Mouse (Mus musculus): ENCODE results near the gene Ddi2.

Ddi2 gene

GRCm38 (mm10) chr4:141655908-141656608, 67.2 kb downstream of the Ddi2 start:
- no peak for DNase-seq (ENCODE audit: low read depth in 2 of 2, low spot score in 2 of 2)

GRCm38 (mm10) chr4:141654509-141654908, 68.7 kb downstream of the Ddi2 start:
- no peak for DNase-seq (ENCODE audit: low read depth in 2 of 2, low spot score in 2 of 2)

GRCm38 (mm10) chr4:141653813-141654212, 69.4 kb downstream of the Ddi2 start:
- DNase-seq (ENCODE audit: low read depth in 2 of 2, low spot score in 2 of 2): no peak

GRCm38 (mm10) chr4:141653044-141653443, 70.2 kb downstream of the Ddi2 start:
- DNase-seq (ENCODE audit: low read depth in 2 of 2, low spot score in 2 of 2): no peak

- DNase-seq (ENCODE audit: low read depth in 2 of 2, low spot score in 2 of 2): no peak
Observed at GRCm38 (mm10) chr4:141651944-141652343, 71.3 kb downstream of the Ddi2 start.

GRCm38 (mm10) chr4:141651286-141651685, 71.9 kb downstream of the Ddi2 start:
- DNase-seq (ENCODE audit: low read depth in 2 of 2, low spot score in 2 of 2): no peak

- DNase-seq (ENCODE audit: low read depth in 2 of 2, low spot score in 2 of 2): no peak
Observed at GRCm38 (mm10) chr4:141649244-141649643, 74.0 kb downstream of the Ddi2 start.

GRCm38 (mm10) chr4:141648262-141648661, 75.0 kb downstream of the Ddi2 start:
- DNase-seq (ENCODE audit: low read depth in 2 of 2, low spot score in 2 of 2): no peak

- no peak for DNase-seq (ENCODE audit: low read depth in 2 of 2, low spot score in 2 of 2)
Observed at GRCm38 (mm10) chr4:141647187-141647586, 76.0 kb downstream of the Ddi2 start.

GRCm38 (mm10) chr4:141645988-141646387, 77.2 kb downstream of the Ddi2 start:
- DNase-seq (ENCODE audit: low read depth in 2 of 2, low spot score in 2 of 2): no peak

GRCm38 (mm10) chr4:141643118-141643855, 79.9 kb downstream of the Ddi2 start:
- no peak for DNase-seq (ENCODE audit: low read depth in 2 of 2, low spot score in 2 of 2)

- DNase-seq (ENCODE audit: low read depth in 2 of 2, low spot score in 2 of 2): no peak
Observed at GRCm38 (mm10) chr4:141641961-141642811, 81.0 kb downstream of the Ddi2 start.

GRCm38 (mm10) chr4:141641353-141641771, 81.9 kb downstream of the Ddi2 start:
- DNase-seq (ENCODE audit: low read depth in 2 of 2, low spot score in 2 of 2): no peak

- no peak for DNase-seq (ENCODE audit: low read depth in 2 of 2, low spot score in 2 of 2)
Observed at GRCm38 (mm10) chr4:141639474-141639873, 83.7 kb downstream of the Ddi2 start.

- DNase-seq (ENCODE audit: low read depth in 2 of 2, low spot score in 2 of 2): no peak
Observed at GRCm38 (mm10) chr4:141636693-141637092, 86.5 kb downstream of the Ddi2 start.

GRCm38 (mm10) chr4:141635991-141636390, 87.2 kb downstream of the Ddi2 start:
- DNase-seq (ENCODE audit: low read depth in 2 of 2, low spot score in 2 of 2): no peak

- no peak for DNase-seq (ENCODE audit: low read depth in 2 of 2, low spot score in 2 of 2)
Observed at GRCm38 (mm10) chr4:141632111-141632873, 90.9 kb downstream of the Ddi2 start.

GRCm38 (mm10) chr4:141631250-141631649, 92.0 kb downstream of the Ddi2 start:
- DNase-seq (ENCODE audit: low read depth in 2 of 2, low spot score in 2 of 2): no peak

GRCm38 (mm10) chr4:141630021-141630420, 93.2 kb downstream of the Ddi2 start:
- DNase-seq (ENCODE audit: low read depth in 2 of 2, low spot score in 2 of 2): no peak

GRCm38 (mm10) chr4:141628661-141629060, 94.6 kb downstream of the Ddi2 start:
- no peak for DNase-seq (ENCODE audit: low read depth in 2 of 2, low spot score in 2 of 2)
